Mouse (Mus musculus): ENCODE results near the gene Rnf128. TPM values are rescaled to one million over a fixed set of nuclear protein-coding genes. Genes with fewer than 3 reads are reported as not detected.

The Rnf128 gene
- polyA plus RNA-seq (2012; rRNA removed), result 1.4 and 1.5 TPM in 2 replicates

DNA sequence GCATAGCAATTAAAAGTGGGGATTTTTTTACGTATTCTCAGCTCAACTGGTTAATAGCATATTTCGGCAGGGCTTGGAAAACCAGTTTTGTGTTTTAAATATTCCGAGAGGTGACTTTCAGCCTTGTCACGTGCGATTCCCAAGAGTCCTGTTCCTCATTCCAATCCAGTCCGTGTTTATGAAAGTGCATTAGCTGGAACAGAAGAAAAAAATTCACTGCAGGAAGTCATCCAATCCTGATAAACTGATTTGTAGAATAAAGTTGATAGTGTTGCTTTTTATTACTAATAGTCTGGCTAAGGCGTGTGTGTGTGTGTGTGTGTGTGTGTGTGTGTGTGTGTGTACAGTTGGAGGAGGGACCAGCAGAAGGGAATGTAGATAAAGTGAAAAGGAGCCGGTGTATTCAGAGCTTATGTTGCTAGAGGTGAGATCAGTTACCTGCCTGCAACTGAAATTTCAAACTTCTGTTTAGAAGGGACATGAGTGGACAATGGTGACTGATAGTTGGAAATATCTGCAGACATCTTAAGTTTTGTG, at the start of gene Rnf128:
TSS of gene Rnf128 (plus strand) at position 392 of the 537 bp plus-strand sequence.
- H3K4me1 ChIP-seq (ENCODE audit: control insufficient read depth, insufficient read depth, low read length), result no peaks in the 10 kb centered on the region
- no peak for DNase-seq
- H3K4me3 ChIP-seq (replicated peaks; ENCODE audit: extremely low read depth, low read depth, low read length), result no peak within 1 kb of the TSS
- TF ChIP-seq POLR2A (IDR thresholded peaks at IDR 0.05; ENCODE audit: borderline replicate concordance, extremely low read depth, low read depth, low read length) (no peak), CTCF (IDR thresholded peaks at IDR 0.05; ENCODE audit: insufficient read depth, low read length) (no peak)
- 57% methylated on average over 8 of the region's 8 CpGs for WGBS

DNA sequence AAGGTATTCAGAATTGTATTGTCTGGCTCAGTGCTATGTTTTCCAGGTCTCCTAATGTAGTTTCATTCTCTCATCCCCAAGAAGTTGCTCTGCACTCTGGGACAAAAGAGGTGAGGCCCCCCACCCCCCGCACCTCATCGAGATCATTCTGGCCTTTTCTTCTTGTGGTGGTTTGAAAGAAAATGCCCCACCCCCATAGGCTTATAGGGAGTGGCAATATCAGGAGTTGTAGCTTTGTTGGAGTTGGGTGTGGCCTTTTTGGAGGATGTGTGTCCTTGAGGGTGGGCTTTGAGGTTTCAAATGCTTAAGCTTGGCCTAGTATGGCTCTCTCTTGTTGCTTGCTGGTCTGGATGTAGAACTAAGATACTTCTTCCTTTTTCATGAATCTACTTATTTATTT, 47.0 kb upstream of the Rnf128 start:
- H3K4me1 ChIP-seq (ENCODE audit: control insufficient read depth, insufficient read depth, low read length), result no peaks in the 10 kb centered on the region
- no peak overlapping the region for H3K4me3 ChIP-seq (replicated peaks; ENCODE audit: extremely low read depth, low read depth, low read length)
- DNase-seq, result no peak
- TF ChIP-seq CTCF (IDR thresholded peaks at IDR 0.05; ENCODE audit: insufficient read depth, low read length), result no peak
- no peak for TF ChIP-seq POLR2A (IDR thresholded peaks at IDR 0.05; ENCODE audit: borderline replicate concordance, extremely low read depth, low read depth, low read length)
- WGBS, result 77% methylated on average over 2 of the region's 2 CpGs

DNA sequence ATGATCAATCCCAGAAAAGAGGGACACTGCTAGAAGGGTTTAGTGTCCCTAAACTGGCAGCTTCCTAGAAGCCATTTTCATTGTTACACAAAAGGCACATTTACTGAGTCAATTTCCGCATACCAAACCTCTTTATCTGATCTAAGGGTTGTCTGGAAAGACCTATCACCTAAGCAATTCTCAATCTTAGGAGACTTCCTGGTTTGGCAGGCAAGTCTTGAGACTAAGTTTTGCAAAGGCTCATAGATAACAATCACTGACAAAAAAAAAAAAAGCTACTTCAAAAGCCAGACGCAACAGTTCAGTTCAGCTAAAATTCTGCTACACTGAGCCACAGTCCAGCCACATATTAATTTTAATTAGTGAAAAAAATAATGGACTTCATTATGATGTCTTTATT, 43.9 kb upstream of the Rnf128 start:
- WGBS, result 64% methylated on average over 2 of the region's 2 CpGs
- TF ChIP-seq POLR2A (IDR thresholded peaks at IDR 0.05; ENCODE audit: borderline replicate concordance, extremely low read depth, low read depth, low read length), result no peak
- TF ChIP-seq CTCF (IDR thresholded peaks at IDR 0.05; ENCODE audit: insufficient read depth, low read length), result no peak
- Histone ChIP-seq H3K4me3 (replicated peaks; ENCODE audit: extremely low read depth, low read depth, low read length) (no peak overlapping the region), H3K4me1 (ENCODE audit: control insufficient read depth, insufficient read depth, low read length) (no peaks in the 10 kb centered on the region)
- no peak for DNase-seq

DNA sequence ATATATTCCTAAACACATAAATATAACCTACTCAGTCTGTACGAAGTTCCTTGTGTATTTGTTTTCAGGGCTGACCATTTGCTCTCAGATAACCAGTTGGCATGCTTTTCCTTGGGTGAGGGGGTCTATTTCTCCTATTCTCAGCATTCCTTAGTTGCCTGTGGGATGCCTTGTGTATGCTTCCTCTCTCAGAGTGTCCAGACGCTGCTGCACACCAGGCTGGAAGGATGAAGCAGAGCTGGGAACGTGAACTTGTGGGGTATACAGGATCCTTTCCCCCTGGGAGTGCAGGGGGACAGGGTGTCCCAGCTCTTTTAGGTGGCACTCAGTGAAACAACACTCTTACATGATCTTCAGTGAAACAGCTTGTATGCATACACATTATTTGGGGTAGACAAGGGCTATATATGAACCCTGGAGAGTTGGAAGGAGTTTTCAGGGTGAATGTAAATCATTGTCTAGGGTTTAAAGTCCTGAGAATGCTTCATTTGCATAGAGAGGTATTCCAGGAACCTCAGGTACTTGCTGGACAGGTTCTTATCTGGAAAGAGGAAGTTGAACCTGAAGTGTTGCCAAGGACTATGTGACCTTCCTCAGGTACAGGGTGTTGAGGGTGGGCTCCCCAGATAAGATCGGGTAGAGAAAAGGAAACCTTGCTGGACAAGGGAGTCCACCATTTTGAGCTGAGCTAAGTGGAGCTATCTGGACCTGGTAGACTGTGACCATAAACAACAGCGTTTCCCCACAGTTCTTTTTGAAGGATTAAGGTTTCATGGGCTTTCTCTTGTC, 38.6 kb upstream of the Rnf128 start:
- Histone ChIP-seq H3K4me3 (replicated peaks; ENCODE audit: extremely low read depth, low read depth, low read length) (no peak overlapping the region), H3K4me1 (ENCODE audit: control insufficient read depth, insufficient read depth, low read length) (no peaks in the 10 kb centered on the region)
- TF ChIP-seq POLR2A (IDR thresholded peaks at IDR 0.05; ENCODE audit: borderline replicate concordance, extremely low read depth, low read depth, low read length) (no peak), CTCF (IDR thresholded peaks at IDR 0.05; ENCODE audit: insufficient read depth, low read length) (no peak)
- DNase-seq, result no peak
- 54% methylated on average over 5 of the region's 5 CpGs for WGBS

DNA sequence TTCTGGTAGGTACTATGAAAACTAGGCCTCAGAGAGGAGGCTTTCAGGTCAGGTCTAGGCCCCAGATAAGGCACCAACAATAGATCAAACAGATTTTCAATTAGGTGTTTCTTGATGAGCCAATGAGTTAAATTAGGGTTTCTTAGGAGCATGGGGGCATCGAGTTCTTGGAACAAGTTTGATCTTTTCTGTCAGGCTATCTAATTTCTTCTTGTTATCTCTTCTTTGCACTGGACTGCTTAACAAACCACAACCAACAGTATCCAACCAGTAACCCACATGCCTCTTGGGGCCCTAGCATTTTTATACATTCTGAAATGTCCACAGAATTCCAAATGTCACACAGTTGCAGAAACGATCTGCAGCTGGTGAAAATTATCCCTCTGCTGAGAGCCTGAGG, 37.4 kb upstream of the Rnf128 start:
- H3K4me3 ChIP-seq (replicated peaks; ENCODE audit: extremely low read depth, low read depth, low read length), result no peak overlapping the region
- no peak for TF ChIP-seq POLR2A (IDR thresholded peaks at IDR 0.05; ENCODE audit: borderline replicate concordance, extremely low read depth, low read depth, low read length)
- TF ChIP-seq CTCF (IDR thresholded peaks at IDR 0.05; ENCODE audit: insufficient read depth, low read length), result no peak
- no peak for DNase-seq
- 75% methylated on average over 2 of the region's 2 CpGs for WGBS
- no peaks in the 10 kb centered on the region for H3K4me1 ChIP-seq (ENCODE audit: control insufficient read depth, insufficient read depth, low read length)

DNA sequence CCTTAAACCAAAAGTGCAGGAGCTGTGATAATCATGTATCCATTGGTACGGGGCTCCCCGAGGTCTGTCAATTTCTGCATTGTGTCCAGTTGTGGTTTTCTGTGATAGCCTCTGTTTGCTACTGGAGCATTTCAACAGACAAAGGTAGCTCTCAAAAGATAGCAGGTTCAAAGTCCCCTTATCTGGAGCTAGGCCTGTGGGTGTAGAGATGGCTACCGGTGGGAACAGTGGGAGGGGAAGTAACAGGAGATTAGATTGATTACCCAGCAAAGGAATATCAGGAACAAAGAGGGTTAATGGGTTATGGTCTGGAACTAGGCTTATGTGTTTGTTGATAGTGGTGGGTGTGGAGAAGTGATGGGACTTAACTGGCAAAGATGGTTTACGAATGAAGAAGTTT, 36.1 kb upstream of the Rnf128 start:
- H3K4me1 ChIP-seq (ENCODE audit: control insufficient read depth, insufficient read depth, low read length), result no peaks in the 10 kb centered on the region
- no peak for DNase-seq
- no peak overlapping the region for H3K4me3 ChIP-seq (replicated peaks; ENCODE audit: extremely low read depth, low read depth, low read length)
- TF ChIP-seq CTCF (IDR thresholded peaks at IDR 0.05; ENCODE audit: insufficient read depth, low read length), result no peak
- TF ChIP-seq POLR2A (IDR thresholded peaks at IDR 0.05; ENCODE audit: borderline replicate concordance, extremely low read depth, low read depth, low read length), result no peak
- 89% methylated on average over 4 of the region's 4 CpGs for WGBS

DNA sequence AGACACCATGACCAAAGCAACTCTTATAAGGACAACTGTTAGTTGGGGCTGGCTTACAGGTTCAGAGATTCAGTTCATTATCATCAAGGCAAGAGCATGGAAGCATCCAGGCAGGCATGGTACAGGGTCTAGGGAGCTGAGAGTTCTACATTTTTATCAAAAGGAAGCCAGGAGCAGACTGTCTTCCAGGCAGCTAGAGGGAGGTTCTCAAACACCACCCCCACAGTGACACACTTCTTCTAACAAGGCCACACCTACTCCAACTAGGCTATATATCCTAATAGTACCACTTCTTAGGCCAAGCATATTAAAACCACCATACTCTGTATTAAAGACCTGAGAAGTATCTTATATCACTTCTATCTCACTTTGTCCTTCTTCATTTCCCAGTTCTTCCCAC, 33.4 kb upstream of the Rnf128 start:
- no peak overlapping the region for H3K4me3 ChIP-seq (replicated peaks; ENCODE audit: extremely low read depth, low read depth, low read length)
- no peaks in the 10 kb centered on the region for H3K4me1 ChIP-seq (ENCODE audit: control insufficient read depth, insufficient read depth, low read length)
- DNase-seq, result no peak
- TF ChIP-seq POLR2A (IDR thresholded peaks at IDR 0.05; ENCODE audit: borderline replicate concordance, extremely low read depth, low read depth, low read length) (no peak), CTCF (IDR thresholded peaks at IDR 0.05; ENCODE audit: insufficient read depth, low read length) (no peak)

DNA sequence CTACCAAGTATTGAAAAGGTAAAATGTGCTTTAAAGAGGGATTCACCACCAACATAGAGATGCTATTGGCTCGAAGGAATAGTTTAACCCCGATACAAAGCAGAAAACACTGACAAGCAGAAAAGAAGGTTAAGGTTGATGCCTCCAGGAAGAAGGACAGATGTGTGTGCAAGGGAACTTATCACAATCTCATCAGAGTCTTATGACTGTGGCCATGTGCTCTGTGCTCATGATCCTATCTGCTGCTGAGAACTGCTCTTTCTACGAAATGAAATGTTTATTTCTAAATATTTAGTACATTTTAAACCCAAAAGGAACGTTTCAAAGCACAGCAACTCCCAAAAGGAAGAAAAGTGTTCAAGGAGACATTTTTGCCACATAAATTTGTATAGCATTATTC, 30.8 kb upstream of the Rnf128 start:
- H3K4me3 ChIP-seq (replicated peaks; ENCODE audit: extremely low read depth, low read depth, low read length), result no peak overlapping the region
- no peaks in the 10 kb centered on the region for H3K4me1 ChIP-seq (ENCODE audit: control insufficient read depth, insufficient read depth, low read length)
- TF ChIP-seq POLR2A (IDR thresholded peaks at IDR 0.05; ENCODE audit: borderline replicate concordance, extremely low read depth, low read depth, low read length), result no peak
- no peak for TF ChIP-seq CTCF (IDR thresholded peaks at IDR 0.05; ENCODE audit: insufficient read depth, low read length)
- 70% methylated on average over 4 of the region's 4 CpGs for WGBS
- DNase-seq, result no peak

DNA sequence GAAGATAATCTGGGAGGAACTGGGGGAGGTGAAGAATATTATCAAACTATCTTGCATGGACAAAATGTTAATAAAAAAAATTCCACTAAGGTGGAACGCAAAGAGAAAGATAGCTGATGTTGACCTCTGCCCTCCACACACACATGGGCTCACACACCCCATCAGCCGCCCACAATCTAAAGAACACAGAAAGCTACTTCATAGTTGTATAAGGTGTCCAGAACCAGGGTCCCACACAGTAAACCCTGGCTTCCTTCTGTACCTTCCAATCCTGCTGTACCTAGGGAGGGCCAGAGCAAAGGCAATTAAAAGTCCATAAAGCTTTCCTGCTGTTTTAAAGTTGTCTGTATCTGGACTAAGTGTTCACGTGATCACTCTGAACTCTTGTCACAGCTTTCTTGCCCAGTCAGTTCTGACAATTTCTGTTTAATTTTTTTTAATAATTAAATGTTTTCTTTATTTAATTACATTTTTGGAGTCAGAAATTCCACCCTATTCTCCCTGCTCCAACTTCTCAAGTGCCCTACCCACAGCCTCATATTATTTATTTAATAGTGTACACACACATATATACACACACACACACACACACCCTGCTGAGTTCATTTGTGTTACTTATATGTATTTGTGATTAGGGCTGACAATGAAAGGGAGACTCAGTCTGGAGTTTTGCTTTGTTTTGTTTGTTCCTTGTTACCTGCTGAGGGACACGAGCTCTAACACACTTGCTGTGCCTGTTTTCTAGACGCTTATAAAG, 25.3 kb upstream of the Rnf128 start:
- H3K4me1 ChIP-seq (ENCODE audit: control insufficient read depth, insufficient read depth, low read length), result no peaks in the 10 kb centered on the region
- DNase-seq, result no peak
- H3K4me3 ChIP-seq (replicated peaks; ENCODE audit: extremely low read depth, low read depth, low read length), result no peak overlapping the region
- no peak for TF ChIP-seq CTCF (IDR thresholded peaks at IDR 0.05; ENCODE audit: insufficient read depth, low read length)
- TF ChIP-seq POLR2A (IDR thresholded peaks at IDR 0.05; ENCODE audit: borderline replicate concordance, extremely low read depth, low read depth, low read length), result no peak
- 81% methylated on average over 5 of the region's 5 CpGs for WGBS

All from lung, adult 2 months (tissue).